Mouse (Mus musculus) adrenal gland, adult 8-10 months (tissue): ENCODE measurements around the gene Col4a5. TPM values are rescaled to one million over a fixed set of nuclear protein-coding genes. Genes with fewer than 3 reads are reported as not detected.
A peak's percentile ranks its signal among the peaks of the same experiment; 100 is the strongest.

Experiments used
- DNase-seq: peaks from one replicate; pipeline ENCODE4 v3.0.0; 2022
- total RNA-seq, 4 experiments: library from RNA; stranded (reverse); gene quantifications; 2 replicates each; pipeline ENCODE4 v1.2.4; 2022

The Col4a5 gene
- total RNA-seq: 1 to 10 TPM; 4.8 to 7.8 (median 6.5) TPM

DNA sequence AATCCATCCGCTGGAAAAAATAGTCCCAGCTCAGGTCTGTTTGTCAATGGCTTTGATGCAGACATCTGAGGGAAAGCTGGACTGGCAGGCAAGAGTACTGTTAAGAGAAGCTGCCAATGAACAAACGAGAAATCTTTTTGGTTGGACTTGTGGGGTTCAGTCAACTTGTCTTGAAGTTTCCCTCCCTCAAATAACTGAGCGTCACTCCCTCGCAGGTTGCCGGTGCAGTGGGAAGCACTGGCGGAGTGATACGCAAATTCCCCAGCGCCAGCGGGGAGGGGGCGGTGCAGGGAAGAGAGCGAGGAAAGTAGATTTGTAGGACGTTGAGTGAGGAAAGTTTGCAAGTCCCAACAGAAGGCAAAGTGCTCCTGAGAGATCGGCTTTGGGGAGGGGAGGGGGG lies at the start of gene Col4a5:
Gene Col4a5, plus strand, starts transcription at position 276 of the 400 bp plus-strand sequence.
- peak; percentile 50 for DNase-seq

- DNase-seq: no peak
Measured at GRCm38 (mm10) chrX:141436780-141437179, 38.4 kb upstream of the Col4a5 start.

- DNase-seq: peak; percentile 13
Measured at GRCm38 (mm10) chrX:141439423-141439822, 35.8 kb upstream of the Col4a5 start.

DNA sequence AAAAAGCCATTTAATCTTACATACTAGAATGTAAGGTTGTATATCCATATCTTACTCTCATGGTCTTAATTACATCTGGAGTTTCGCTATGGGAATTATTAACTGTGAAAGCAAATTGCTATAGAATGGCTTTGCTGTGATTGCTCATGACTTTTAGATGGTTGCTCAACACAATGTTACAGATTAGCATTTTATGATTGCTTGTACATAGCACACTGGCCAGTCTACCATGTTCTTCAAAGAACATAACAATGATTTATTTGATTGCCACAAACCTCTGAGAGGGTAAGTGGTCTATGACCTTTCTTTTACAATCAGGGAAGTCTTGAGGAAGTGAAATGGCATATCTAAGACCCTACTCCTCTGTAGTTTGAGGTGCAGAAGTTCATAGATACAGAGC lies 27.2 kb upstream of the Col4a5 start:
- no peak for DNase-seq

- no peak for DNase-seq
Measured at GRCm38 (mm10) chrX:141473470-141474302, 1.5 kb upstream of the Col4a5 start, which contains the start of gene Col4a6. Gene Col4a6 (minus strand): TSS chrX:141474076.

DNA sequence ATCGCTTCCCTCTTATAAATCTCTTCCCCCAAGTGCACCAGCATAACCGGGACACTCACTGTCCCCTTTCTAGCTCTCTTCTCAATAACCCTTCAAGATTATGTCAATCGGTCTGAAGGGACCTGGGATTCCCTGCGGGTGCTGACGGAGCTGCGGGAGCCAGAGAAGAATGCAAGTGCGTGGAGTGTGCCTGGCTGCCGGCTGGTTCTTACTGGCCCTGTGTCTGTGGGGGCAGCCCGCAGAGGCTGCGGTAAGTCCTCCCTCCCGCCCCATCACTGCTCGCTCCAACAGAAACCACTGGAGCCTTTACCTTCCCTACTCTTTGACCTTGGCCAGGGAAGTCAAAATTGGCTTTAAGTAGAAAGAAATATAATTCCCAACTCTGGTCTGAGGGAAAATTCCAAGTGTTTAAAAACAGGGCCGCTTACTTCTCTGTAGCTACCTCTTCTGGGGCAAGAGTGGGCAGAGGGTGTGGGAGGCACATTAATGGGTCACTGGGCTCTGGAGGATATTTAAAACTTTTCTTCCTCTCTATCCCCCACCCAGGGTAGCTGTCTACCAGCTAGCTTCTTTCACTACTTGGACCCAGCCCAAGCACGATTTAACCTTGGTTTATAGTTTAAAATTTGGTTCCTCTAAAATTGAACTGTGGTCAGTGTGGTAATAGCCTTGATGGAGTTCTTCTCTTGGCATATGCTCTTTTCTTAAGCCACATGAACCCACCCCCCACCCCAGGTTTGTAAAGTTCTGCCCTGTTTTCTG lies 562 bp downstream of the Col4a5 start:
- no peak for DNase-seq

DNA sequence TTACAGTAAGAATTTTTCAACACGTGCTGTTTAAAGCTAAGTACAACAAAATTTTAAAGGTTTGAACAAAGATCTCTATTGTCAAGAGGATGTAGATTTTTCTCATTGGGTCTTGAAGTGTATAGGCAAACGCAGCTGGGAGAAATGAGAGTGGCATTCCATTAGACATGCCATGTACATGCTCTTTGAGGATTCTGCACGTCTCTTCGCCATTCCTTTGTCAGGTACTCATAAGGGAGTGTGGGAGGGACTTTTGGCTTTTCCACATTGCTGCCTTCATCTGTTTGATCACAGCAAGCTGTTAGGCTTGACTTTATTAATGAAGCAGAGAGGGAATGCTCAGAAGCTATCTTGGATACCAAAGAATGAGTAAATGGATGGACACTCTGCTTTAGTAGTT lies 19.4 kb downstream of the Col4a5 start:
- DNase-seq: no peak

- DNase-seq: no peak
Measured at GRCm38 (mm10) chrX:141503125-141503524, 27.9 kb downstream of the Col4a5 start.

GRCm38 (mm10) chrX:141533447-141533846 lies 58.3 kb downstream of the Col4a5 start:
- DNase-seq: no peak

DNA sequence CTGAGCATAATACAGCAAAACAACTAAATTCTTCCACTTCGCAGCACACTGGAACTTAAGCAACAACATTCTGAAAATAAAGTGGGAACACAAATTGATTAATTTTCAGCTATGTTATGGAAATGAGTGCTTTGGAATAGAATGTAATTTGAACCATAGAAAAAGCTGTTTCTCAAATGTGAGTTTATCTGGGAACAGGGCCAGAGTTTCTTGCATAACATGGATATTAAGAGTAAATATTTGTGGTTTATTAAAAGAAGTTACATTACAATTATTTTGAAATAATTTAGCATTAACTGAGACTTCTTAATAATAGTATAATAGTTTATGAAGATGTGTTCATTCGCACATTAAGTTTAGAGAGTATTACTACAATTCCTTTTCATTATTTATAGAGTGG lies 72.3 kb downstream of the Col4a5 start:
- no peak for DNase-seq

DNA sequence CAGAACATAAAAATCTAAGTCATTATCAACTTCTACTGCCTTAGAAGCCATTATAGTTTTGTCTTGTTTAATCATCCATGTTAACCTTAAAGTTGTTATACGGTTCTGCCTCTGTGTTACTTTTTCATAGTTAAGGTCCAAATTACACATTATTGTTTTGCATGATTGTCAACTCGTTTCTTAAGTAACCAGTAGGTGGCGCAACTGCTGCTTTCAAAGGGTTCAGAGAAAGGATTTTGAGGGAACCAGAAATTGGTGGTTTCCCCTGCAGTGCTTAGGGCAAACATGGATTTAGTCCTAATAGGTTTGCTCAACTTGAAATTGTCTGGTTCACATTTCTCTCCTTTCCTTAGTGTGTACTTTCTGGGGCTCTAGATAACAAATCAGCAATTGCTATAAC lies 115.1 kb downstream of the Col4a5 start:
- no peak for DNase-seq

DNA sequence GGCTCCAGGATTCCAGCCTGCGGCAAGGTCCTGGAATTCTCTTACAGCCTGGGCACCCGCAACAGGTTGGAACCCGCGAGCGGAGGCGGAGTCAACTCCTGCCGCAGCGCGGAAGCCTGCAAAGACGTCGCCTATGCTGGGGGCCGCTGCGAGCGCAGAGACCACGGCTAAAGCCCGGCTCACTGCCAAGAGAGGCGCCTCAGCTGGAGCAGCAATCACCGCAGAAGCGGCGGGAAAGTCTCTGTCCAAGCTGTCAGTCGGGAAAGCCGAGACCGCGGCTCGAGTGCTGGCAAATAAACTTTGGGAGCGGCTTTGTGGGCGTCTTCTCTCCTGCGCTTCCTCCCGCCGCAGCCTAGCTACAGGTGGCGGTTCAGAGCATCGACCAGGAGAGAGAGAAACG lies 246.5 kb downstream of the Col4a5 start:
- DNase-seq: no peak

DNA sequence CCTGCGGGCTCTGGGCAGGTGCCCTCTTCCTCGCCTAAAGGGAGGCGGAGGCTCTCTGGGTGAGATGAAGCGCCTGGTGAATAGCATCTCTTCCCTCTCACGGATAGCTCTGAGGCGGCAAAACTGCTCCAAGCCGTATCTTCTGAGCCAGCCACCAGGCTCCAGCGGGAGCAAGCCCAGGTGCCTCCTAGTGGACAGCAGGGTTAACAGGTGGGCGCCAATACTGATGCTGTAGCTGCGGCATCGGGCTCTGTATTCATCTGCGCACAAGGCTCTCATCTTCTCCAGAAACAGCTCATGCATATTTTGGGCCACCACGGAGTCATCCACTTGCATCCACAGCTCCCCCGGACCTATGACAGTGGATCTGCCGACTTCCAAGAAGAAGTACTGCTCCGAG lies 248.8 kb downstream of the Col4a5 start:
- DNase-seq: no peak

DNA sequence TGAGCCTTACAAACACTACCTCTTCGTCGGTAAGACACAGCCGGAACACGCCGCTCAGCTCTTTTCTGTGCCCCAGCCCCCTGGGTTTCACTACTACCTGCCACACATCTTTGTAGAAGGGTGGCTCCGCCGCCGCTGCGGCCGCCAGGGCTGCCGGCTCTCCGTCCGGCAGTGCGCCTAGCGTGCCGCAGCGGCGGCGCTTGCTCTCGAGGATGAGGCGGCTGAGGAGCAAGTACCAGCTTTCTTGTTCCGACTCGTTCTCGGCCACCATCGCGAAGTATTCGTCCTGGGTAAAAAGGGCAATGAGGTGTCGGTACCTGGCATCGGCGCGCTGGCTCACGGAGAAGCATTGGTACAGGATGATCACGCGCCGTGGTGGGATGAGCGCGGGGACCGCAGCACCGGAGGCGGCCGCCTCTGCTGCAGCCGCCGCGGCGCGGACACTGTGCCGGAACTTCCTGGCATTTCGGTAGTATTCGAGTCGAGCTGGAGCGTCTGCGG lies 249.3 kb downstream of the Col4a5 start:
- DNase-seq: no peak

GRCm38 (mm10) chrX:141724937-141725918 lies 250.0 kb downstream of the Col4a5 start, which contains the start of gene Irs4:
Gene Irs4 (minus strand): TSS chrX:141725263.
- DNase-seq: no peak

DNA sequence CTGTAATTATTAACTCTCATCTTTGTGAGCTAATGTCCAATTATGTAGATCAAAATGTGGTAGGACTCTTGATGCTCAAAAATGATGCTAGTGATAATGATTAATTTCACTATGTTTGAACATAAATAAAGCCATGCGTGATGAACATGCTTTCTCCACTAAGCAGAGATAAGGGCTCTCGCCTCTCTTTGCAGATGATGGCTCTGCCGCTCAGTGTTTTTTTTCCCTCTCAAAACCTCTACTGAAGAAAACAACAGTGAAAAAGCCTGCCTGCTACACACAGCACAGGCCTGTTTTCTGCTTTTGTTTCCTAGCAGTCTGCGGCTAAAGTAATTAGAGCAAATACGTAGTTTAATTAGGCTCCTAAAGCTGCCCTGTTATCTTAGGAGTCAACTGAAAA lies 254.4 kb downstream of the Col4a5 start:
- no peak for DNase-seq

Other genes with a start within 250 kb of the Col4a5 start
- gene Col4a6, start 1.3 kb upstream of the Col4a5 start, total RNA-seq: 1 to 10 TPM; 1.2 to 1.5 (median 1.4) TPM
- gene Irs4, start 249.9 kb downstream of the Col4a5 start, total RNA-seq: not detected